Mouse (Mus musculus): ENCODE measurements at regions not wholly inside any gene's neighbourhood (a gene's known extent, or its start where the extent isn't known, plus 50 kb on each side); places are given as distances from the start of the nearest gene placed in this dataset.
"Not testable (repeated sequence)": the region's sequence is repeated elsewhere in the genome, so short reads cannot be mapped to it uniquely, and the experiment has no call there.

GRCm38 (mm10) chr4:153637989-153638388 is 155.4 kb upstream of the Ajap1 start:
- H3K4me3 ChIP-seq (ENCODE audit: control insufficient read depth, low read depth, low read length), result no peak overlapping the region
- H3K4me1 ChIP-seq (ENCODE audit: control insufficient read depth, insufficient read depth, low read length), result peaks cover 2% of the 10 kb centered on the region; the same call in 1 of the 2 replicates
- H3K27ac ChIP-seq (ENCODE audit: control insufficient read depth, insufficient read depth, low read depth, low read length), result no peak overlapping the region
- no peaks in the 10 kb centered on the region for H3K27me3 ChIP-seq (ENCODE audit: control insufficient read depth, insufficient read depth, low read length)
- H3K36me3 ChIP-seq (ENCODE audit: control insufficient read depth, insufficient read depth, low read length), result no peaks in the 10 kb centered on the region
- TF ChIP-seq CTCF (IDR thresholded peaks at IDR 0.05; ENCODE audit: control insufficient read depth, insufficient read depth, insufficient replicate concordance, low read depth, low read length) (no peak), POLR2A (IDR thresholded peaks at IDR 0.05; ENCODE audit: control insufficient read depth, low read depth, low read length) (no peak)

DNA sequence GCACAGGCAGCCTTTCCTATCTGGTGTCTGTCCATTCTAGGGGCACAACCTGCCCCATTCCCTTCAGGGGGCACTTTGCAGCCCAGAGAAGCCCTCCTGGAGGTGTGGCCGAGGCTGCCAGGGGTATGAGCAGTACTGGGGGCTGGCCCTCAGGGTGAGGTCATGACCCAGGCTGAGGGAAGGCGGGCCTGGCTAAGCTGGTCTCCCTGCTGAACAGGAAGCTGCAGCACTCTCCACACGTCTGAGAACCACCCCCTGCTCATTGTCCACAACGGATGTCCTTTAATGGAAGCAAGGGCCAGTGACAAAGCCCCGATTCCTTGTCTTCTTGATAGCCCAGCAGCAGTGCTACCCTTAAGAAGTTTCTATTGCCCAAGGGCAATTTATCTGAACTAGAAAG is 169.2 kb upstream of the Ajap1 start:
- no peak for TF ChIP-seq POLR2A (IDR thresholded peaks at IDR 0.05; ENCODE audit: control insufficient read depth, low read depth, low read length)
- Histone ChIP-seq H3K27me3 (ENCODE audit: control insufficient read depth, insufficient read depth, low read length) (no peaks in the 10 kb centered on the region), H3K36me3 (ENCODE audit: control insufficient read depth, insufficient read depth, low read length) (no peaks in the 10 kb centered on the region), H3K4me3 (ENCODE audit: control insufficient read depth, low read depth, low read length) (no peak overlapping the region), H3K4me1 (ENCODE audit: control insufficient read depth, insufficient read depth, low read length) (peaks cover 7% of the 10 kb centered on the region), H3K27ac (ENCODE audit: control insufficient read depth, insufficient read depth, low read depth, low read length) (no peak overlapping the region)

DNA sequence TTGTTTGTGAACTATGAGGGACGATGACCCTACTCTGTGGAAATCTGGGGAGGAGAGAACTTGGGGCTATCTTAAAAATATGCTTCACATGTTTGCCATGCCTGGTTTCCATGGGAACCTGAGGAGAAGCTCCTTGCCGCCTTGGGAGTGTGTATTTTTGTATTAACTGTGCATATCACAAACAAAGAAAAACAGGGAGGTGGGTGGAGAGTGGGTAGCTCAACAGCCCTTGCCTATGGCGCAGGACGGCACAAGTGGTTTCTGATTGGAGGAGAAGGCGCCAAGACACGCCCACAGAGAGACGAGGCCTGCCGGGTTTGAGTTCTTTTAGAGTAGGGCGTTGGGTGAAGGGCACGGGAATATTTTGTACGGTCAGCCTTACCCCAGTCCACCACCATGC is 170.2 kb upstream of the Ajap1 start:
- no peaks in the 10 kb centered on the region for H3K27me3 ChIP-seq (ENCODE audit: control insufficient read depth, insufficient read depth, low read length)
- H3K36me3 ChIP-seq (ENCODE audit: control insufficient read depth, insufficient read depth, low read length), result no peaks in the 10 kb centered on the region
- no peak overlapping the region for H3K27ac ChIP-seq (ENCODE audit: control insufficient read depth, insufficient read depth, low read depth, low read length)
- TF ChIP-seq POLR2A (IDR thresholded peaks at IDR 0.05; ENCODE audit: control insufficient read depth, low read depth, low read length) (no peak), CTCF (IDR thresholded peaks at IDR 0.05; ENCODE audit: control insufficient read depth, insufficient read depth, insufficient replicate concordance, low read depth, low read length) (no peak)
- H3K4me1 ChIP-seq (ENCODE audit: control insufficient read depth, insufficient read depth, low read length), result peaks cover 7% of the 10 kb centered on the region
- H3K4me3 ChIP-seq (ENCODE audit: control insufficient read depth, low read depth, low read length), result no peak overlapping the region

- no peaks in the 10 kb centered on the region for H3K36me3 ChIP-seq (ENCODE audit: control insufficient read depth, insufficient read depth, low read length)
- no peaks in the 10 kb centered on the region; the same call in 1 of the 2 replicates for H3K4me1 ChIP-seq (ENCODE audit: control insufficient read depth, insufficient read depth, low read length)
- TF ChIP-seq CTCF (IDR thresholded peaks at IDR 0.05; ENCODE audit: control insufficient read depth, insufficient read depth, insufficient replicate concordance, low read depth, low read length) (no peak), POLR2A (IDR thresholded peaks at IDR 0.05; ENCODE audit: control insufficient read depth, low read depth, low read length) (no peak)
- H3K4me3 ChIP-seq (ENCODE audit: control insufficient read depth, low read depth, low read length), result no peak overlapping the region
- no peak overlapping the region for H3K27ac ChIP-seq (ENCODE audit: control insufficient read depth, insufficient read depth, low read depth, low read length)
- no peaks in the 10 kb centered on the region for H3K27me3 ChIP-seq (ENCODE audit: control insufficient read depth, insufficient read depth, low read length)
Observed at GRCm38 (mm10) chr4:153662731-153663130, 180.1 kb upstream of the Ajap1 start.

DNA sequence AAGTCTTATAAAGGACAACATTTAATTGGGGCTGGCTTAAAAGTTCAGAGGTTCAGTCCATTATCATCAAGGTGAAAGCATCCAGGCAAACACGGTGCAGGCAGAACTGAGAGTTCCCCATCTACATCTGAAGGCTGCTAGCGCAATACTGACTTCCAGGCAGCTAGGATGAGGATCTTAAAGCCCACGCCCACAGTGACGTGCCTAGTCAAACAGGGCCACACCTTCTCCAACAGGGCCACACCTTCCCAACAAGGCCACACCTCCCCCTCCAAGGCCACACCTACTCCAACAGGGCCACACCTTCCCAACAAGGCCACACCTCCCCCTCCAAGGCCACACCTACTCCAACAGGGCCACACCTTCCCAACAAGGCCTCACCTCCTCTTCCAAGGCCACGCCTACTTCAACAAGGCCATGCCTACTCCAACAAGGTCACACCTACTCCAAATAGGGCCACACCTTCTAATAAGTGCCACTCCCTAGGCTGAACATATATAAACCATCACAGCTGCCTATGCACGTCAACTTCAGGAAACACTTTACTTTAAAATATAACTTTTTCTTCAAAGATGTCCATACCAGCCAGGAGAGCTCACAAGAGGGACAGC is 184.1 kb upstream of the Ajap1 start:
- not testable (repeated sequence) for H3K4me3 ChIP-seq (ENCODE audit: control insufficient read depth, low read depth, low read length); H3K27me3 ChIP-seq (ENCODE audit: control insufficient read depth, insufficient read depth, low read length); H3K4me1 ChIP-seq (ENCODE audit: control insufficient read depth, insufficient read depth, low read length); H3K36me3 ChIP-seq (ENCODE audit: control insufficient read depth, insufficient read depth, low read length); H3K27ac ChIP-seq (ENCODE audit: control insufficient read depth, insufficient read depth, low read depth, low read length)

DNA sequence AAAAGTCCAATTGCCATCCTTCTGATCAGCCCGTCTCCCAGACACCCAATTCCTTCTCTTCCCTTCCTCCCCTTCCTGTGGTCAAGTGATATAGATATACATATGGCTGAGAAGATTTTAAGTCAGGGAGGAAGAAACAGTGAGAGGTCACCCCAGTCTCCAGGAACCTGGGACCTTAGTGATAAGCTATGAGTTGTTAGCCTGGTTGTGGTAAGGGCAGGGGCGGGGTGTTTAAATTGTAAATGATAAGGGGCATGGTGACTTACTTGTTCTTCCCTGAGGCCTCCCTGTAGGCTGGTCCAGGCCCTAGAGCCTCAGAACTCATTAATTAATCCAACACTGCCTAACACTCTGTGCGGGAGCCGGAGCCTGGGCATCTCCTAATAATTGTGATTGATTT is 186.5 kb upstream of the Ajap1 start:
- Histone ChIP-seq H3K4me3 (ENCODE audit: control insufficient read depth, low read depth, low read length) (no peak overlapping the region), H3K4me1 (ENCODE audit: control insufficient read depth, insufficient read depth, low read length) (peaks cover 4% of the 10 kb centered on the region), H3K36me3 (ENCODE audit: control insufficient read depth, insufficient read depth, low read length) (no peaks in the 10 kb centered on the region), H3K27ac (ENCODE audit: control insufficient read depth, insufficient read depth, low read depth, low read length) (no peak overlapping the region), H3K27me3 (ENCODE audit: control insufficient read depth, insufficient read depth, low read length) (no peaks in the 10 kb centered on the region)
- TF ChIP-seq CTCF (IDR thresholded peaks at IDR 0.05; ENCODE audit: control insufficient read depth, insufficient read depth, insufficient replicate concordance, low read depth, low read length) (no peak), POLR2A (IDR thresholded peaks at IDR 0.05; ENCODE audit: control insufficient read depth, low read depth, low read length) (no peak)

- TF ChIP-seq CTCF (IDR thresholded peaks at IDR 0.05; ENCODE audit: control insufficient read depth, insufficient read depth, insufficient replicate concordance, low read depth, low read length) (no peak), POLR2A (IDR thresholded peaks at IDR 0.05; ENCODE audit: control insufficient read depth, low read depth, low read length) (no peak)
- no peak overlapping the region for H3K4me3 ChIP-seq (ENCODE audit: control insufficient read depth, low read depth, low read length)
- no peak overlapping the region for H3K27ac ChIP-seq (ENCODE audit: control insufficient read depth, insufficient read depth, low read depth, low read length)
Observed at GRCm38 (mm10) chr4:153670216-153670615, 187.6 kb upstream of the Ajap1 start.

DNA sequence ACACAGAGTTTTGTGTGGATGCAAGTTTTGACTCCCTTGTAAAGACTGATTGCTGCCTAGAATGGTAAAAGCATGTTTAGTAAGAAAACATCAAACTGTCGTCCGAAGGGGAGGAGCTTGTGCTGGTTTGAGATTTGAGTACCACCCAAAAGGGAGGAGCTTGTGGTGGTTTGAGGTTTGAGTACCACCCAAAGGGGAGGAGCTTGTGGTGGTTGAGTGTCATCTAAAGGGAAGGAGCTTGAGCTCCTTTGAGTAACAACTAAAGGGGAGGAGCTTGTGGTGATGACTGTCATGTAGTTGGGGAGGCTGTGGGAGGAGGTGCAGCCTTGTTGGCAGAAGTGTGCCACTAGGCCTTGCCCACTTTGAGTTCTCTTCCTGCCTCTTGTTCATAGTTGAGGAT is 192.8 kb upstream of the Ajap1 start:
- no peak overlapping the region for H3K27ac ChIP-seq (ENCODE audit: control insufficient read depth, insufficient read depth, low read depth, low read length)
- H3K36me3 ChIP-seq (ENCODE audit: control insufficient read depth, insufficient read depth, low read length), result no peaks in the 10 kb centered on the region
- TF ChIP-seq POLR2A (IDR thresholded peaks at IDR 0.05; ENCODE audit: control insufficient read depth, low read depth, low read length) (no peak), CTCF (IDR thresholded peaks at IDR 0.05; ENCODE audit: control insufficient read depth, insufficient read depth, insufficient replicate concordance, low read depth, low read length) (no peak)
- no peak overlapping the region for H3K4me3 ChIP-seq (ENCODE audit: control insufficient read depth, low read depth, low read length)
- no peaks in the 10 kb centered on the region for H3K27me3 ChIP-seq (ENCODE audit: control insufficient read depth, insufficient read depth, low read length)
- no peaks in the 10 kb centered on the region for H3K4me1 ChIP-seq (ENCODE audit: control insufficient read depth, insufficient read depth, low read length)

More at GRCm38 (mm10) chr4:153670216-153670615, 187.6 kb upstream of the Ajap1 start:
- no peaks in the 10 kb centered on the region for H3K27me3 ChIP-seq (ENCODE audit: control insufficient read depth, insufficient read depth, low read length)
- peaks cover 4% of the 10 kb centered on the region for H3K4me1 ChIP-seq (ENCODE audit: control insufficient read depth, insufficient read depth, low read length)
- no peaks in the 10 kb centered on the region for H3K36me3 ChIP-seq (ENCODE audit: control insufficient read depth, insufficient read depth, low read length)
